Mouse (Mus musculus): ENCODE data around the gene Sh3bgrl3.
A peak's percentile ranks its signal among the peaks of the same experiment; 100 is the strongest.

Gene Sh3bgrl3

DNA sequence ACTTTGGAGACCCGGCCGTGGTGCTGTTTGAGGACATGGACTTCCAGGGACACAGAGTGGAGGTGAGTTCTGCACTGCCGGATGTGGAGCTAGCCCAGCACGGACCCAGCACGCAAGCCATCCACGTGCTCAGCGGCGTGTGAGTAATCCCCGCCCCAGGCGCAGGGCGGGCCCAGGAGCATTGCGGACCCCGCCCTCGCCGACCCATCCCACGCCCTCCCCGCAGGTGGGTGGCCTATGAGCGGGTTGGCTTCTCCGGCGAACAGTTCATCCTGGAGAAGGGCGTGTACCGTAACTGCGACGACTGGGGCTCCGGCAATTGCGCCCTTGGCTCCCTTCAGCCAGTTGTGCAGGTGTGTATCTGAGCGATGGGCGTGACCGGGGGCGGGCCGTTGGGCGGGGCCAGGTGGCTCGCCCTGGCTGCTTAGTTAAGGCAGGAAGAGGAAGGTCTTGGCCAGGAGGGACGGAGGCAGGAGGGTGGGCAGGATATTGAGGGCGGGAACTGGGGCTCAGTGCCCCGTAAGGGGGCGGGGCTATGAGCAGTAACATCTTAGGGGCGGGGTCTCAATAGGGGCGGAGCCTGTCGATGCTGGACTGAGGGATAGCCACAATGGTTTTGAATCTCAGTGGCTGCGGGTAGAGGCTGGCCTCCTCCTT lies 46.7 kb downstream of the Sh3bgrl3 start:
- peak; percentile 76 to 80 for DNase-seq (ENCODE audit: low spot score in 2 of 2)

DNA sequence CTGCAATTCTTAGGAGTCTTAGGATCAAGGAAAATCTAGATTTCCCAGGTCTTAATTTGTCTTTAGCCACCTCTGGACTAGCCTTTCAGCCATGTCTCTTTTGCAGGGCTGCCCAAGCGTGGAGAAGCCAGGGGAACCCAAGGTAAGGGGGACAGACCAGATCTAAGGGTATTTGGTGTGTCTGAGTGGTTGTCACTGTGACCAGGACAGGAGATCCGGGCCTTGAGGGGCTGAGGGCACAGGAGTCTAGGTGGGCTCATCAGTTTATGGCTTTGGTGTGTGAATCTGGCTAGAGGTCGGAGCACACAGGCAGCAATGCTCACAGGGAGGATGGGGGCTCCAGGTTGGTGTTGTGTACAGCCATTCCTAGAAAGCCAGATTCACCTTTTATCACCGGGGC lies 47.9 kb downstream of the Sh3bgrl3 start:
- no peak for DNase-seq (ENCODE audit: low spot score in 2 of 2)

DNA sequence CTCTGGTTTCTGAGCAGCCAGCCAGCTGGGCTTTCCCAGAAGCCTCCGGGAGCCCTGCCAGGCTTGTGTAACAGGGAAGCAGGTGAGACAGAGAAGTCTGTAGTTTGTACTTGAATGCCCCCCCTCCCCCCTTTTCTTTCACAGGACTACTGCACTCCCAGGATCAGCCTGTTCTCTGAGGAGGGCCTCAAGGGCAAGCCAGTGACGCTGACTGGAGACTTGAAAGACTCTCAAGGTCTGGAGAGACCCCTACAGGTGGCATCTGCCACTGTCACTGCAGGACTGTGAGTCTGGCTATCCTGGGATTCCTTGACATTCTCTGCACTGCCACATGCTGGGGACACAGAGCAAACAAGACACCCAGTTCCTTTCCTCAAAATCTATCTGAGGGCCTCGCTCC lies 49.9 kb downstream of the Sh3bgrl3 start:
- DNase-seq (ENCODE audit: low spot score in 2 of 2): peak; percentile 39 to 49

All from thymus, postnatal 10 days (tissue).